Mouse (Mus musculus): ENCODE measurements around the gene Smpdl3a. TPM values are rescaled to one million over a fixed set of nuclear protein-coding genes. Genes with fewer than 3 reads are reported as not detected.

Gene Smpdl3a
- total and polyA plus RNA-seq, 2 experiments from 2014 or later = 32.5 to 37.0 TPM

DNA sequence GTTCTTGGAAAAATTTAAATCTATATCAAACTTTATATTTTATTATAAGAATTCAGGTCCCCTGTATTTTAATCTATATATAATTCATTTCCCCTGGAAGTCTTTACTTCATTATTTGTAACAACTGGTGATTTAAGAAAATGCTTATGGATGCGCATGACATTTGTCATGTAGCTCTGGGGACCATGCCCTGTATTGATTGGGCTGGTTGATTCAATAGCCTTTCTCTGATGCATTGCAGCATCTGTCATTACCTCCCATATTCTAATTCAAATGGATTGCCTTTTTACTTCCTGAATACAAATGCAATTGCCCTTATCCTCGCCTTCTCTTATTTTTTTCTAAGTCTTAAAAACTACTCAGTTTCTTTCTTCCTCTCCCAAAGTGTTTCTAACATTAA, 20.2 kb downstream of the Smpdl3a start:
- Histone ChIP-seq H3K27ac (ENCODE audit: low read depth, low read length) (no peak overlapping the region), H3K4me1 (ENCODE audit: insufficient read depth) (no peaks in the 10 kb centered on the region), H3K27me3 (ENCODE audit: insufficient read depth, low read length) (no peaks in the 10 kb centered on the region), H3K9ac (no peak overlapping the region), H3K36me3 (ENCODE audit: insufficient read depth) (no peaks in the 10 kb centered on the region), H3K4me3 (ENCODE audit: low read depth, low read length) (no peak overlapping the region), H3K9me3 (ENCODE audit: low read length) (no peaks in the 10 kb centered on the region), H3K4me2 (ENCODE audit: low read depth) (no peak overlapping the region)
- no peak for DNase-seq
- TF ChIP-seq CTCF (IDR thresholded peaks at IDR 0.05; ENCODE audit: low read depth) = no peak
- ATAC-seq = no peak
- 78% methylated on average over 2 of the region's 2 CpGs for WGBS

DNA sequence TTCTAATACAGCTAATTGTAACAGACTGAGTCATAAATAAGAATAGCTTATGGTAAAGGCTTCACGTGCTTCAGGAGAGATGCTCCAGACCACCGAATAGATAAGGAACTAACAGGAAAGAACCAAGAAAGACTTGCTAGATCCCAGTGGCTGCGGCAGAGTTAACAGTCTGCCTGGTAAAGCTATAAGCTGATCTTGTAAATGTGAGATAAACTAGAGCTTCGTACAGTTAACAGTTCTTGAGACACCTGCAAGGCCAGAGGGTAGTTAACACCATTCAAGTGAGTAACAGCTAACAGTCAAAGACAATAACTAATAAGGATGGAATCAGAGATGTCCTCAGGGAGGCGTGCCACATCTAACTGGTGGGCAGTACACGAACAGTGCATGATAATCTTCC, 21.7 kb downstream of the Smpdl3a start:
- H3K4me1 ChIP-seq (ENCODE audit: insufficient read depth) = no peaks in the 10 kb centered on the region
- WGBS = 81% methylated on average over 6 of the region's 6 CpGs
- H3K4me2 ChIP-seq (ENCODE audit: low read depth) = no peak overlapping the region
- H3K36me3 ChIP-seq (ENCODE audit: insufficient read depth) = no peaks in the 10 kb centered on the region
- ATAC-seq (no peak), DNase-seq (no peak)
- no peak overlapping the region for H3K4me3 ChIP-seq (ENCODE audit: low read depth, low read length)
- no peaks in the 10 kb centered on the region for H3K27me3 ChIP-seq (ENCODE audit: insufficient read depth, low read length)
- H3K9me3 ChIP-seq (ENCODE audit: low read length) = no peaks in the 10 kb centered on the region
- no peak overlapping the region for H3K9ac ChIP-seq
- no peak overlapping the region for H3K27ac ChIP-seq (ENCODE audit: low read depth, low read length)
- TF ChIP-seq CTCF (IDR thresholded peaks at IDR 0.05; ENCODE audit: low read depth) = no peak

DNA sequence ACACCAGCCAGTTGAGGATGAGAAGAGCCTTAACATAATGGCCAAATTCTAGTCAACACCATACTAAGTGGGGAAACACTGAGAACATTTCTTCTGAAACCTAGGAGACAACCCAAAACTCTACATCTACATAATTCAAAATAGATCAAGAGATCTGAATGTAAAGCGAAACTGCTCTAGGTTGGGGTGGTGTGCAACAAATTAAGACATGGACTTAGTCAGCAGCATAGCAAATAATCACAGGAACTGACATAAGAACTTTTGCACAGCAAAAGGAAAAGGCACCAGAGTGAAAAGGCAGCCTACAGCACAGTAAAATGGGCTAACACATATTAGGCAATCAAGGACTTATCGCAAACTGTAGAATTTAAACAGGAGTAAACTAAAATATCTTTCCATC, 25.1 kb downstream of the Smpdl3a start:
- no peak for TF ChIP-seq CTCF (IDR thresholded peaks at IDR 0.05; ENCODE audit: low read depth)
- Histone ChIP-seq H3K4me3 (ENCODE audit: low read depth, low read length) (no peak overlapping the region), H3K9me3 (ENCODE audit: low read length) (no peaks in the 10 kb centered on the region), H3K4me2 (ENCODE audit: low read depth) (no peak overlapping the region), H3K9ac (no peak overlapping the region), H3K4me1 (ENCODE audit: insufficient read depth) (no peaks in the 10 kb centered on the region), H3K36me3 (ENCODE audit: insufficient read depth) (no peaks in the 10 kb centered on the region), H3K27ac (ENCODE audit: low read depth, low read length) (no peak overlapping the region), H3K27me3 (ENCODE audit: insufficient read depth, low read length) (no peaks in the 10 kb centered on the region)
- ATAC-seq (no peak), DNase-seq (no peak)
- WGBS = 94% methylated on average over 2 of the region's 2 CpGs

DNA sequence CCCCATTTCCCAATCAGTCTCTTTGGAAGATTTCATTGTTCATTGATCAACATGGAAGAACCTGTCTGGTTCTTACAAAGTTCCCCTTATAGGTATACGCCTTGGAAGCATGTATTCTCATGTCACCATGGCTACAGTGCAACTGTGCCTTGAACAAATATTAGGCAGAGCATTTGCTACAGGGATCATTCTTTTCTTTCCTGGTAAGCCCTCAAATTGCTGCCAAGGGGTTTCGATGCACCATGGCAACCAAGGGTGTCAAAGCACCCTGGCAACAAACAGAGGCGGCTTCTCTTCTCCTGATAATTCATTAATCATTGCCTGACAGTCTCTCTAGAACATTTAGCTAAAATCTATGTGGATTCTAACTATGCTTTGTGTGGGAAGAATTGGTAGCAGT, 28.3 kb downstream of the Smpdl3a start:
- peak overlapping the region; percentile 69; the same call in 1 of the 2 replicates for H3K27ac ChIP-seq (ENCODE audit: low read depth, low read length)
- no peak overlapping the region for H3K9ac ChIP-seq
- 8% methylated on average over 3 of the region's 3 CpGs for WGBS
- no peaks in the 10 kb centered on the region for H3K36me3 ChIP-seq (ENCODE audit: insufficient read depth)
- ATAC-seq (peak; percentile 97), DNase-seq (peak; percentile 78)
- no peaks in the 10 kb centered on the region for H3K9me3 ChIP-seq (ENCODE audit: low read length)
- no peak for TF ChIP-seq CTCF (IDR thresholded peaks at IDR 0.05; ENCODE audit: low read depth)
- H3K4me3 ChIP-seq (ENCODE audit: low read depth, low read length) = no peak overlapping the region
- no peaks in the 10 kb centered on the region for H3K27me3 ChIP-seq (ENCODE audit: insufficient read depth, low read length)
- no peaks in the 10 kb centered on the region for H3K4me1 ChIP-seq (ENCODE audit: insufficient read depth)
- H3K4me2 ChIP-seq (ENCODE audit: low read depth) = no peak overlapping the region

DNA sequence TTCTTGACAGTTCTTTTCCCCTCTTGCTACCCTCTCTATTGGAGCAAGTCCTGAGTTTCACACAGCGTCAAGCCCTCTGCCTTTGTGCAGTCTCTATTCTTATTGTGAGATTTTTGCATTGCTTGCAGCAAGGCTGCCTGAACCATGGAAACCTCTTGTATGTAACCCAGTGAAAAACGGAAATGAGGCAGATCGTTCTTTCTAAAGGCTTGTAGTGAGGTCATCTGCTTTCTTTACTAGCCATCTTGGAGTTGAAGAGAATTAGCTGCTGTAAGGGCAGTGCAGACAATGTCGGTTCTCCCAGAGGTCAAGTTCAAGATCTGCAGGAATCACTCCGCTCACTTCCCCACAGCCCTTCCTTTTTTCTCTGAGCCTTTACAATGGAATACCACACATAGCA, 34.5 kb downstream of the Smpdl3a start:
- no peak for TF ChIP-seq CTCF (IDR thresholded peaks at IDR 0.05; ENCODE audit: low read depth)
- ATAC-seq (peak; percentile 91), DNase-seq (peak; percentile 54)
- 11% methylated on average over 5 of the region's 5 CpGs for WGBS
- no peak overlapping the region for H3K27ac ChIP-seq (ENCODE audit: low read depth, low read length)
- no peaks in the 10 kb centered on the region for H3K27me3 ChIP-seq (ENCODE audit: insufficient read depth, low read length)
- H3K9me3 ChIP-seq (ENCODE audit: low read length) = no peaks in the 10 kb centered on the region
- no peaks in the 10 kb centered on the region for H3K36me3 ChIP-seq (ENCODE audit: insufficient read depth)
- no peak overlapping the region for H3K4me2 ChIP-seq (ENCODE audit: low read depth)
- H3K9ac ChIP-seq = no peak overlapping the region
- no peak overlapping the region for H3K4me3 ChIP-seq (ENCODE audit: low read depth, low read length)
- no peaks in the 10 kb centered on the region for H3K4me1 ChIP-seq (ENCODE audit: insufficient read depth)

DNA sequence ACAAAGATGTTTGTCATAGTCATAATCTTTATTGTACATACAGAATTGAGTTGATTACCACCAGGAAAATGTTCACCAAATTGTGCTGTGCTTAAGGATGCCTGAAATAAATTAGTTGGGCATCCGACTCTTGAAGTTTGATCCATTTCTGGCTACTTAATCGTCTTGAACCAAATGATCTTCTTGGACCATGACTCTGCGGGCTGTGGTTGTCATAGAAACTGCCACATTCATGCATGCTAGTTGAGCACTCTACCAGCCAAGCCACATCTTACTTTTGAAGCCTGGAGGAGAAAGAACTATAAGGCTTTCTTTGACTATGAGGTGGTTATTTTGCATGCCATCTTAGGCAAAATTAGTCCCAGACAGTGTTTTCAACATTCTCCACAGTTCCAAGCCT, 35.5 kb downstream of the Smpdl3a start:
- Histone ChIP-seq H3K4me2 (ENCODE audit: low read depth) (no peak overlapping the region), H3K9ac (no peak overlapping the region), H3K9me3 (ENCODE audit: low read length) (no peaks in the 10 kb centered on the region), H3K27ac (ENCODE audit: low read depth, low read length) (peak overlapping the region; percentile 45; the same call in 1 of the 2 replicates), H3K4me1 (ENCODE audit: insufficient read depth) (no peaks in the 10 kb centered on the region), H3K27me3 (ENCODE audit: insufficient read depth, low read length) (no peaks in the 10 kb centered on the region), H3K36me3 (ENCODE audit: insufficient read depth) (no peaks in the 10 kb centered on the region), H3K4me3 (ENCODE audit: low read depth, low read length) (no peak overlapping the region)
- ATAC-seq (no peak), DNase-seq (peak; percentile 17)
- WGBS = 43% methylated on average over 3 of the region's 3 CpGs
- TF ChIP-seq CTCF (IDR thresholded peaks at IDR 0.05; ENCODE audit: low read depth) = no peak

DNA sequence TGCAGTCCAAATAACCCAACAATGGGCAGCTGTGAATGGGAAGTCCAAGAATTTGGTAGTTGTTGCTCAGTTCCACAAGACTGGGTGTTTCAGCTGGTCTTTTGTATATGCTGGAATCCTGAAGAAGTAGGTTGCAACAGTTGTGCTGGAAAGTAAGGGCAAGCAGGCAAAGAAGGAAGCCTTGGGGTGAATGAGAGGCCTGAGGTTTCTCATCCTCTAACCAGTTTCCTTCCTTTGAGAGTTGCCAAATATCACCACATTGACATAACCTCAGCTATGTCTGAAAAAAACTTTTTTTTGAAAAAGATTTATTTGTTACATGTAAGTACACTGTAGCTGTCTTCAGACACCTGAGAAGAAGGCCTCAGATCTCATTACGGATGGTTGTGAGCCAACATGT, 41.0 kb downstream of the Smpdl3a start:
- WGBS = 95% methylated on average over 1 of the region's 1 CpGs
- DNase-seq (no peak), ATAC-seq (no peak)
- TF ChIP-seq CTCF (IDR thresholded peaks at IDR 0.05; ENCODE audit: low read depth) = no peak
- no peaks in the 10 kb centered on the region for H3K9me3 ChIP-seq (ENCODE audit: low read length)
- no peaks in the 10 kb centered on the region for H3K27me3 ChIP-seq (ENCODE audit: insufficient read depth, low read length)
- H3K4me3 ChIP-seq (ENCODE audit: low read depth, low read length) = no peak overlapping the region
- H3K4me1 ChIP-seq (ENCODE audit: insufficient read depth) = no peaks in the 10 kb centered on the region
- no peak overlapping the region for H3K9ac ChIP-seq
- no peak overlapping the region for H3K27ac ChIP-seq (ENCODE audit: low read depth, low read length)
- H3K4me2 ChIP-seq (ENCODE audit: low read depth) = no peak overlapping the region
- no peaks in the 10 kb centered on the region for H3K36me3 ChIP-seq (ENCODE audit: insufficient read depth)

DNA sequence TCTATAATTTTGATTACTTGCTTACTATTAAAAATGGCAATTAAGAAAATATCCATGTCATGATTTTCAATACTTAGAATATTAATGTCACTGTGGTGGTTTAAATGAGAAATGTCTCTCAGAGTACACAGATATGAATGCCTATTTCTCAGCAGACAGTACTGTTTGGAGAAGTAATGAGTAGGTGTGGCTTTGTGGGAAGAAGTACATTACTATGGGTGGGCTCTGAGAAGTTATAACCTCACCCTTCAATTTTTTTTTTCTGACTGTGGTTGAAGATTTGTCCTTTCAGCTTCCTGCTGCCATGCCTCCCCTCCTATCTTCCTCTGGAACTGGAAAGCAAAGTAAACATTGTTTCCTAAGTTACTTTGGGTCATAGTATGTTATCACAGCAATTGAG, 41.8 kb downstream of the Smpdl3a start:
- TF ChIP-seq CTCF (IDR thresholded peaks at IDR 0.05; ENCODE audit: low read depth) = no peak
- no peaks in the 10 kb centered on the region for H3K9me3 ChIP-seq (ENCODE audit: low read length)
- no peak overlapping the region for H3K4me3 ChIP-seq (ENCODE audit: low read depth, low read length)
- H3K27ac ChIP-seq (ENCODE audit: low read depth, low read length) = no peak overlapping the region
- ATAC-seq = no peak
- no peak for DNase-seq
- no peak overlapping the region for H3K9ac ChIP-seq
- H3K36me3 ChIP-seq (ENCODE audit: insufficient read depth) = no peaks in the 10 kb centered on the region
- H3K4me1 ChIP-seq (ENCODE audit: insufficient read depth) = no peaks in the 10 kb centered on the region
- no peaks in the 10 kb centered on the region for H3K27me3 ChIP-seq (ENCODE audit: insufficient read depth, low read length)
- H3K4me2 ChIP-seq (ENCODE audit: low read depth) = no peak overlapping the region

Measured in forebrain, postnatal 0 days (tissue).